Mouse (Mus musculus) adrenal gland, postnatal 36 days (tissue): ENCODE data around the gene Cntrob. TPM values are rescaled to one million over a fixed set of nuclear protein-coding genes. Genes with fewer than 3 reads are reported as not detected.

Source experiments
- total RNA-seq, 2 experiments: library from RNA; stranded (reverse); gene quantifications; 2 replicates each; pipeline ENCODE4 v1.2.3; 2021

The Cntrob gene
- total RNA-seq, 2 experiments from 2014 or later = 5.9 to 7.1 TPM

Other genes with a start within 250 kb of the Cntrob start
- 100 to 1,000 TPM; 116 to 130 TPM for gene Vamp2, start 235.3 kb downstream of the Cntrob start, total RNA-seq
- 100 to 1,000 TPM; 112 to 153 TPM for gene Per1, start 228.6 kb downstream of the Cntrob start, total RNA-seq
- under 1 TPM; 0.17 to 0.26 TPM for gene Hes7, start 203.4 kb downstream of the Cntrob start, total RNA-seq
- under 1 TPM; 0.50 to 0.76 TPM for gene 9130213A22Rik, start 201.2 kb downstream of the Cntrob start, total RNA-seq
- 1 to 10 TPM in 1 of 2 experiments, under 1 TPM in 1; 0.63 to 1.1 TPM for gene Aloxe3, start 197.9 kb downstream of the Cntrob start, total RNA-seq
- not detected for gene Alox12b, start 166.8 kb downstream of the Cntrob start, total RNA-seq
- not detected for gene Alox8, start 125.9 kb downstream of the Cntrob start, total RNA-seq
- not detected for gene Gucy2e, start 86.7 kb downstream of the Cntrob start, total RNA-seq
- gene Trappc1, start 205 bp upstream of the Cntrob start, total RNA-seq = 10 to 100 TPM; 62.0 to 79.3 TPM
- gene Kcnab3, start 2.5 kb upstream of the Cntrob start, total RNA-seq = 1 to 10 TPM; 6.1 to 7.8 TPM
- 1 to 10 TPM; 4.7 to 6.6 TPM for gene Rnf227, start 16.7 kb upstream of the Cntrob start, total RNA-seq
- 100 to 1,000 TPM in 1 of 2 experiments, 10 to 100 TPM in 1; 78.6 to 119 TPM for gene Chd3, start 45.6 kb upstream of the Cntrob start, total RNA-seq
- gene Naa38, start 71.7 kb upstream of the Cntrob start, total RNA-seq = 100 to 1,000 TPM; 132 to 158 TPM
- gene Cyb5d1, start 71.9 kb upstream of the Cntrob start, total RNA-seq = 10 to 100 TPM; 49.0 to 50.9 TPM
- gene Tmem88, start 74.5 kb upstream of the Cntrob start, total RNA-seq = 10 to 100 TPM; 13.4 to 17.8 TPM
- gene Kdm6b, start 89.9 kb upstream of the Cntrob start, total RNA-seq = 10 to 100 TPM; 31.8 to 48.0 TPM
- under 1 TPM; 0.10 to 0.30 TPM for gene Dnah2, start 225.3 kb upstream of the Cntrob start, total RNA-seq
- 1 to 10 TPM in 1 of 2 experiments, under 1 TPM in 1; 0.66 to 1.1 TPM for gene Efnb3, start 236.4 kb upstream of the Cntrob start, total RNA-seq